Mouse (Mus musculus): ENCODE results near the gene Gm29776. TPM values are rescaled to one million over a fixed set of nuclear protein-coding genes. Genes with fewer than 3 reads are reported as not detected.

Gm29776 gene
- polyA plus RNA-seq, 1 experiment from 2014 or later: 0.14 TPM

DNA sequence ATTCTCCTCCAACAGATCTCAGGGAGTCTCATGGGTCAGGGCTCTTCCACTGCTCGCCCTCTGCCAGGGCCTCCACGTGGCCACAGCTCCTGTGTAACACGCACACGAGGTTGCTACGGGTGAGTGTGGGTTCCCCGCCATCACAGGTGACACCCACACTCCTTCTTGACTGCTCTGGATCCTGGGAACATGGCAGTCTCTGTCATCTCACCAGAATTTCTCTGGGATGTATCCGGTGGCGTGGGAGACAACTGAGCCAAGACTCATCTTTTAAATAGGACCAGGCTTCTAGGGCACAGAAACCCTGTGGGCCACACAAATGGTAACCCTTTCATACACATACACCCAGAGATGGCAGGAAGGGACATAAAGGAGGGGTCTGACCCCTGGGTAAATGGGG, 33.6 kb upstream of the Gm29776 start:
- WGBS: 92% methylated on average over 8 of the region's 8 CpGs
- Histone ChIP-seq H3K9me3 (ENCODE audit: control insufficient read depth, low read length) (no peaks in the 10 kb centered on the region), H3K27me3 (replicated peaks; ENCODE audit: control insufficient read depth, insufficient read depth, low read length) (no peaks in the 10 kb centered on the region), H3K9ac (replicated peaks; ENCODE audit: low read depth, low read length) (no peak overlapping the region), H3K27ac (ENCODE audit: low read length) (no peak overlapping the region), H3K4me2 (ENCODE audit: low read length) (no peak overlapping the region), H3K36me3 (ENCODE audit: control insufficient read depth, insufficient read depth) (no peaks in the 10 kb centered on the region), H3K4me1 (replicated peaks; ENCODE audit: control insufficient read depth, insufficient read depth, low read length) (peaks cover 15% of the 10 kb centered on the region), H3K4me3 (replicated peaks; ENCODE audit: low read length) (no peak overlapping the region)
- ATAC-seq: no peak

DNA sequence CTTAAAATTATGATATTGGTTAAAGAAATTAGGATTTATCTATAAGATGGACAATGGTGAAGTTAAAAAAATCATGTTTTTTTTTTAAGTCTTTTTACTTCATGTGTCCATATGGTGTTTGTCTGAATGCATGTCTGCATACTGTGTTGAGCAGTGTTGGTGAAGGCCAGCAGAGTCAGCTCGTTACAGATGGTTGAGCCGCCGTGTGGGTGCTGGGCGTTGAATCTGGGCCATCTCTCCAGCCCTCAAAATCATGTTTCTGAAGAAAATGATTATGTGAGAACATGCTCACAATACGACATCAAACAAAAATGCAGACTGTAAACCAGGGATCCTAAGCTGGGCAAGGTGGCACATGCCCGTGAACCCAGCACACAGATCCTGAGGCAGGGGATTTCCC, 31.7 kb upstream of the Gm29776 start:
- Histone ChIP-seq H3K9me3 (ENCODE audit: control insufficient read depth, low read length) (no peaks in the 10 kb centered on the region), H3K4me3 (replicated peaks; ENCODE audit: low read length) (no peak overlapping the region), H3K36me3 (ENCODE audit: control insufficient read depth, insufficient read depth) (no peaks in the 10 kb centered on the region), H3K4me2 (ENCODE audit: low read length) (no peak overlapping the region), H3K4me1 (replicated peaks; ENCODE audit: control insufficient read depth, insufficient read depth, low read length) (peaks cover 9% of the 10 kb centered on the region), H3K27me3 (replicated peaks; ENCODE audit: control insufficient read depth, insufficient read depth, low read length) (no peaks in the 10 kb centered on the region), H3K27ac (ENCODE audit: low read length) (peak overlapping the region; percentile 53; the same call in 1 of the 2 replicates), H3K9ac (replicated peaks; ENCODE audit: low read depth, low read length) (no peak overlapping the region)
- ATAC-seq: peak; percentile 55; the same call in 1 of the 2 replicates
- WGBS: 53% methylated on average over 6 of the region's 6 CpGs

GRCm38 (mm10) chr14:54728823-54729653, 30.4 kb upstream of the Gm29776 start:
- Histone ChIP-seq H3K4me2 (ENCODE audit: low read length) (no peak overlapping the region), H3K4me3 (replicated peaks; ENCODE audit: low read length) (no peak overlapping the region), H3K4me1 (replicated peaks; ENCODE audit: control insufficient read depth, insufficient read depth, low read length) (peaks cover 9% of the 10 kb centered on the region), H3K27ac (ENCODE audit: low read length) (peak overlapping the region; percentile 53), H3K27me3 (replicated peaks; ENCODE audit: control insufficient read depth, insufficient read depth, low read length) (no peaks in the 10 kb centered on the region), H3K36me3 (ENCODE audit: control insufficient read depth, insufficient read depth) (no peaks in the 10 kb centered on the region), H3K9ac (replicated peaks; ENCODE audit: low read depth, low read length) (no peak overlapping the region), H3K9me3 (ENCODE audit: control insufficient read depth, low read length) (no peaks in the 10 kb centered on the region)
- peak; percentile 84 for ATAC-seq
- WGBS: 51% methylated on average over 13 of the region's 13 CpGs

- no peaks in the 10 kb centered on the region for H3K27me3 ChIP-seq (replicated peaks; ENCODE audit: control insufficient read depth, insufficient read depth, low read length)
- no peak overlapping the region for H3K4me3 ChIP-seq (replicated peaks; ENCODE audit: low read length)
- H3K9ac ChIP-seq (replicated peaks; ENCODE audit: low read depth, low read length): no peak overlapping the region
- H3K4me2 ChIP-seq (ENCODE audit: low read length): no peak overlapping the region
- no peak for ATAC-seq
- H3K9me3 ChIP-seq (ENCODE audit: control insufficient read depth, low read length): no peaks in the 10 kb centered on the region
- no peak overlapping the region for H3K27ac ChIP-seq (ENCODE audit: low read length)
- H3K4me1 ChIP-seq (replicated peaks; ENCODE audit: control insufficient read depth, insufficient read depth, low read length): peaks cover 9% of the 10 kb centered on the region
- no peaks in the 10 kb centered on the region for H3K36me3 ChIP-seq (ENCODE audit: control insufficient read depth, insufficient read depth)
- WGBS: 82% methylated on average over 5 of the region's 5 CpGs
Observed at GRCm38 (mm10) chr14:54727565-54727964, 28.9 kb upstream of the Gm29776 start.

DNA sequence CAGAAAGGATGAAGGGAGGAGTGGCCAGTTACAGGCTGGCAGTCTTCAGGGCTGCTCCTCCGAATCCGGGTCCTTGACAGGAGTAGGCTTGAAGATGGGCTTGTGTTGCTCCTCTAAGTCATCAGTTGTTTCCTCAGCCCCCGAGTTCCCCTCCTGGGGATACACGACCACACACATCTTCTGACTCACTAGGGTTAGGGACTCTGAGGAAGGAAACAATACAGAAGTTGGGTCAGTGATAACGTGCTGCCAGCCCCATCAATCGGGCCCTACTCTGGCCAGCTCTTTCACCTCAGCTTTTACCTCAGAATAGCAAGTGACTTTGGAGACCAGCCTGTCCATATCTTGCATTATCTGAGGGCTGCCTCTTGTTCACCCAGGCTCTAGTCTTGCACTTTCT, 25.4 kb upstream of the Gm29776 start:
- peaks cover 1% of the 10 kb centered on the region for H3K4me1 ChIP-seq (replicated peaks; ENCODE audit: control insufficient read depth, insufficient read depth, low read length)
- H3K4me3 ChIP-seq (replicated peaks; ENCODE audit: low read length): no peak overlapping the region
- ATAC-seq: no peak
- H3K9me3 ChIP-seq (ENCODE audit: control insufficient read depth, low read length): no peaks in the 10 kb centered on the region
- H3K4me2 ChIP-seq (ENCODE audit: low read length): no peak overlapping the region
- no peak overlapping the region for H3K27ac ChIP-seq (ENCODE audit: low read length)
- WGBS: 77% methylated on average over 6 of the region's 6 CpGs
- no peaks in the 10 kb centered on the region for H3K36me3 ChIP-seq (ENCODE audit: control insufficient read depth, insufficient read depth)
- no peak overlapping the region for H3K9ac ChIP-seq (replicated peaks; ENCODE audit: low read depth, low read length)
- H3K27me3 ChIP-seq (replicated peaks; ENCODE audit: control insufficient read depth, insufficient read depth, low read length): no peaks in the 10 kb centered on the region

- Histone ChIP-seq H3K9ac (replicated peaks; ENCODE audit: low read depth, low read length) (no peak overlapping the region), H3K4me3 (replicated peaks; ENCODE audit: low read length) (no peak overlapping the region), H3K4me2 (ENCODE audit: low read length) (no peak overlapping the region), H3K9me3 (ENCODE audit: control insufficient read depth, low read length) (no peaks in the 10 kb centered on the region), H3K4me1 (replicated peaks; ENCODE audit: control insufficient read depth, insufficient read depth, low read length) (no peaks in the 10 kb centered on the region), H3K36me3 (ENCODE audit: control insufficient read depth, insufficient read depth) (no peaks in the 10 kb centered on the region), H3K27me3 (replicated peaks; ENCODE audit: control insufficient read depth, insufficient read depth, low read length) (no peaks in the 10 kb centered on the region), H3K27ac (ENCODE audit: low read length) (no peak overlapping the region)
- 75% methylated on average over 10 of the region's 10 CpGs for WGBS
- ATAC-seq: no peak
Observed at GRCm38 (mm10) chr14:54721711-54722110, 23.1 kb upstream of the Gm29776 start.

GRCm38 (mm10) chr14:54720654-54721350, 22.2 kb upstream of the Gm29776 start:
- Histone ChIP-seq H3K9me3 (ENCODE audit: control insufficient read depth, low read length) (no peaks in the 10 kb centered on the region), H3K27me3 (replicated peaks; ENCODE audit: control insufficient read depth, insufficient read depth, low read length) (no peaks in the 10 kb centered on the region), H3K27ac (ENCODE audit: low read length) (no peak overlapping the region), H3K4me2 (ENCODE audit: low read length) (no peak overlapping the region), H3K4me1 (replicated peaks; ENCODE audit: control insufficient read depth, insufficient read depth, low read length) (no peaks in the 10 kb centered on the region), H3K36me3 (ENCODE audit: control insufficient read depth, insufficient read depth) (no peaks in the 10 kb centered on the region), H3K9ac (replicated peaks; ENCODE audit: low read depth, low read length) (no peak overlapping the region), H3K4me3 (replicated peaks; ENCODE audit: low read length) (no peak overlapping the region)
- no peak for ATAC-seq
- WGBS: 88% methylated on average over 7 of the region's 7 CpGs

DNA sequence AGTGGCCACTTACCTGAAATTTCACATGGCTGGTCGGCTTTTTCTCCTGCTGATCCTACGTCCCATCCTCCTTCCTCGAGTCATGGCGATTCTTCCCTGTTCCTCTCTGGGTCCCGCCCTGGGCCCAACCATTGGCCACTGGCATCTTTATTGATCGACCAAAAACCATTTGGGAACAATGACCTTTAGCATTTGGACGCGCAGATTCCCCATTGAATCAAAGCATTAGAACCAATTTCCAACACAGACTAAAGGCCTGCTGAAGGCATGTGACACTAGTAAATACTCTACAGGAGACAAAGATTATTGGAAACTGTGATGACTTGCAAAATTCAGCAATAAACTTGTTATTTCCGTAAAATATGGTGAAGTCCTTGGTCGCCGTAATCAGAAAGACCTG, 21.4 kb upstream of the Gm29776 start:
- no peaks in the 10 kb centered on the region for H3K36me3 ChIP-seq (ENCODE audit: control insufficient read depth, insufficient read depth)
- H3K27me3 ChIP-seq (replicated peaks; ENCODE audit: control insufficient read depth, insufficient read depth, low read length): no peaks in the 10 kb centered on the region
- no peaks in the 10 kb centered on the region for H3K9me3 ChIP-seq (ENCODE audit: control insufficient read depth, low read length)
- H3K27ac ChIP-seq (ENCODE audit: low read length): no peak overlapping the region
- no peak overlapping the region for H3K4me2 ChIP-seq (ENCODE audit: low read length)
- no peak overlapping the region for H3K4me3 ChIP-seq (replicated peaks; ENCODE audit: low read length)
- no peaks in the 10 kb centered on the region; the same call in 1 of the 2 replicates for H3K4me1 ChIP-seq (replicated peaks; ENCODE audit: control insufficient read depth, insufficient read depth, low read length)
- ATAC-seq: no peak
- WGBS: 94% methylated on average over 11 of the region's 11 CpGs
- no peak overlapping the region for H3K9ac ChIP-seq (replicated peaks; ENCODE audit: low read depth, low read length)

- Histone ChIP-seq H3K4me3 (replicated peaks; ENCODE audit: low read length) (no peak overlapping the region), H3K4me1 (replicated peaks; ENCODE audit: control insufficient read depth, insufficient read depth, low read length) (peaks cover 7% of the 10 kb centered on the region), H3K27me3 (replicated peaks; ENCODE audit: control insufficient read depth, insufficient read depth, low read length) (no peaks in the 10 kb centered on the region), H3K36me3 (ENCODE audit: control insufficient read depth, insufficient read depth) (no peaks in the 10 kb centered on the region), H3K4me2 (ENCODE audit: low read length) (no peak overlapping the region; the same call in 1 of the 2 replicates), H3K27ac (ENCODE audit: low read length) (no peak overlapping the region), H3K9ac (replicated peaks; ENCODE audit: low read depth, low read length) (no peak overlapping the region), H3K9me3 (ENCODE audit: control insufficient read depth, low read length) (no peaks in the 10 kb centered on the region)
- no peak for ATAC-seq
- 83% methylated on average over 1 of the region's 1 CpGs for WGBS
Observed at GRCm38 (mm10) chr14:54715402-54715801, 16.8 kb upstream of the Gm29776 start.

Data from forebrain, embryonic 16.5 days (tissue).